Mouse (Mus musculus) limb, embryonic 12.5 days (tissue): ENCODE results near the gene Rapgef2. TPM values are rescaled to one million over a fixed set of nuclear protein-coding genes. Genes with fewer than 3 reads are reported as not detected.
"Not testable (repeated sequence)": the region's sequence is repeated elsewhere in the genome, so short reads cannot be mapped to it uniquely, and the experiment has no call there.

Experiments
- ATAC-seq: fragments of 200-750 bp; cut with Nextera tagmentation; 2 replicates; pipeline ENCODE4 v1.8.0; 2017; ENCODE audit warnings: low read depth, moderate TSS enrichment; ENCODE audit not compliant: insufficient number of reproducible peaks, insufficient read depth, low FRiP score, low TSS enrichment
- H3K27ac ChIP-seq: fragments of 300-500 bp; sonication (generic); 2 replicates; pipeline ENCODE4 v1.5.1; 2016; ENCODE audit warnings: mild to moderate bottlenecking, moderate library complexity
- H3K27me3 ChIP-seq: fragments of 300-500 bp; sonication (generic); 2 replicates; pipeline ENCODE4 v1.6.1; 2016; ENCODE audit warnings: mild to moderate bottlenecking, moderate library complexity
- H3K36me3 ChIP-seq: fragments of 300-500 bp; sonication (generic); 2 replicates; pipeline ENCODE4 v1.6.1; 2016; ENCODE audit warnings: mild to moderate bottlenecking, moderate library complexity
- H3K4me1 ChIP-seq: fragments of 300-500 bp; sonication (generic); replicated peaks from 2 replicates; pipeline ENCODE4 v1.6.1; 2016
- H3K4me2 ChIP-seq: fragments of 300-500 bp; sonication (generic); 2 replicates; pipeline ENCODE4 v1.6.1; 2016; ENCODE audit warnings: mild to moderate bottlenecking, moderate library complexity
- H3K4me3 ChIP-seq: fragments of 300-500 bp; sonication (generic); replicated peaks from 2 replicates; pipeline ENCODE4 v1.5.1; 2016; ENCODE audit warnings: mild to moderate bottlenecking
- H3K9ac ChIP-seq: fragments of 300-500 bp; sonication (generic); replicated peaks from 2 replicates; pipeline ENCODE4 v1.6.1; 2016; ENCODE audit warnings: mild to moderate bottlenecking, moderate library complexity
- H3K9me3 ChIP-seq: fragments of 300-500 bp; sonication (generic); 2 replicates; pipeline ENCODE4 v1.6.1; 2016; ENCODE audit warnings: mild to moderate bottlenecking, moderate library complexity
- WGBS: fragments of 180-500 bp; shearing (Covaris S2); methylation state at CpG from one replicate; pipeline ENCODE4 v1.1.7; 2016; 5-methylcytosine and 5-hydroxymethylcytosine counted together
- polyA plus RNA-seq: library from polyadenylated mRNA; unstranded; fragments of >200 nt; fragmentation: Nextera tagmentation; extraction: Ambion mirVana; gene quantifications from 2 replicates; pipeline ENCODE4 v1.2.1, GENCODE M21; 2016

Gene Rapgef2
- polyA plus RNA-seq, 1 experiment from 2014 or later = 9.8 TPM

DNA sequence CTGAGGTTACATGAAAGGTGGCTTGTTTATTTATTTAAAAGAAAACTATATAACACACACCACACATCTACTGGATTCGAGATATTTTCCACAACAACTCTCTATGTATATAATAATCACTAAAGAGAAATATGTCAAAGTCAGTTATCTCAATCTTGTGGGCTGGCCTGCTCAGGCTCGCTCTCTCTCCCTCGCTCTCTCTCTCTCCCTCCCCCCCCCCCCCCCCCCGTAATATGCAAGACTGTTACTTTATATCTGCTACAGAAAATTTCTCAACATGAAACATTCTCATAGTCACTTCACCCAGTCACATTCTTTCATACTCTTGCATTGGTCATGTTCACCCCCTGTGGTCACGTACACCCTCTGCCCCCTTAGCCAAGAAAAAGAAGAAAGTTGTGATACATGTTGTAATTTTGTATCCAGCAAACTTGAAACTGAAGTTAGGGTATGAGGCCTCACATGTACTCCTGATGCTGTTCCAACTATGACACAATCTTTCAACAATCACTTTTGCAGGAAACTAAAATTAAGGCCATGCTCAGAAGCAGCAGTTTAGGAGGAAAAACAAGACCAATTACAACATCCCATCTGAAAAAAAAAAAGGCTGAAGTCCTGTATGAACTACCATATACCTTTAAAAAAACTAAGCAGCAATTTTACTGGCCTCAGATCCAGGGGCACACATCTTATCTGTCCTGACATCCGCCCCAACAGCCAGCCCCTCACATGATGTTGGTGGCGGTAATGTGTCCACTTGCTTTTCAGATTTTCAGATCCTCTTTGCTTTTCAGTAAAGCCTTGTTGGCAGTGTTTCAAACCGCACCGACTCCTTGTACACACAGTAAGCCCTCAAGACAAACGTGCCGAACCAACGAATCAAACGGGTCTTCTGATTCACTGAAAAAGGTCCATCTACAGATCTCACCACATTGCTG lies 52.6 kb downstream of the Rapgef2 start:
- H3K36me3 ChIP-seq = no peaks in the 10 kb centered on the region
- WGBS = 88% methylated on average over 12 of the region's 13 CpGs
- no peaks in the 10 kb centered on the region for H3K27me3 ChIP-seq
- no peak for ATAC-seq
- no peak overlapping the region for H3K27ac ChIP-seq
- no peak overlapping the region for H3K4me2 ChIP-seq
- no peak overlapping the region for H3K9ac ChIP-seq
- H3K4me3 ChIP-seq = no peak overlapping the region
- peaks cover 28% of the 10 kb centered on the region for H3K4me1 ChIP-seq
- no peaks in the 10 kb centered on the region for H3K9me3 ChIP-seq

DNA sequence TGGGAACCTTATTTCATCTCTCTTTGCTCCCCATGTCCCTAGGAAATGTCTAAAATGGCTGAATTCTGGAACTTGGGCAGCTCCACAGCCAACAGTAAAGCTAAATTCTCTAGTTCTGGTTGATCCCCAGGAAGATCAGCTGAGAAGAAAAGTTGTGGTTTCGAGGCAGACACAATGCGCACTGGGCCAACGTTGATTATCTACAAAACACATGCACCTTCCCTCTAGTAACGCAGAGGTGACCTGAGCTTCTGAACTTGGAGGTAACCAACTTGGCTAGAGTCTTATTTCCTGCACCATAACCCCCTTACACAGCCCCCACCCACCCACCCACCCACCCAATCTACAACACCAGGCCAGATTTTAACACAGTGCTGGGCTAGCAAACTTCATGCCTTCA lies 55.6 kb downstream of the Rapgef2 start:
- no peak for ATAC-seq
- H3K36me3 ChIP-seq = no peaks in the 10 kb centered on the region
- no peak overlapping the region for H3K4me2 ChIP-seq
- WGBS = 96% methylated on average over 4 of the region's 4 CpGs
- peaks cover 20% of the 10 kb centered on the region for H3K4me1 ChIP-seq
- H3K9me3 ChIP-seq = no peaks in the 10 kb centered on the region
- no peak overlapping the region for H3K27ac ChIP-seq
- H3K4me3 ChIP-seq = no peak overlapping the region
- H3K9ac ChIP-seq = no peak overlapping the region
- no peaks in the 10 kb centered on the region for H3K27me3 ChIP-seq

DNA sequence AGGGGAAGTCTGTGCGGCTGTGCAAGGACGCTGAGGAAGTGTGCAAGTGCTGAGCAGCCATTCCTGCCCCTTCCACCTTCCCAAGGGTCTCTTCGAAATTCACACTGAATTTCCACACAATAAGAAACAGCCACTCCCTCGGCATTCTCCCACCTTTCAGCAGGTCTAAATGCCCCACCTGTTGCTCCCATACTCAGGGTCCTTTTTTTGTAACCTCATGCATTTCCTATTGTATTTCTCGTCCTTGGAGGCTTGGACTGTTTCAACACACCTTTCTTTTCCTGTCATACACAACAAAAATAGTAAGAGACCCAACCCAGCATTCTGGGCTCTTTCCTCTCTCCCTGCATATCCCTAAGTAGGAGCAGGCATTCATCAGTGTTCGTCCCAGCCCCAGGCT lies 56.8 kb downstream of the Rapgef2 start:
- no peak overlapping the region for H3K4me3 ChIP-seq
- H3K36me3 ChIP-seq = no peaks in the 10 kb centered on the region
- no peak overlapping the region for H3K9ac ChIP-seq
- no peaks in the 10 kb centered on the region for H3K27me3 ChIP-seq
- H3K27ac ChIP-seq = no peak overlapping the region
- H3K4me1 ChIP-seq = peaks cover 14% of the 10 kb centered on the region
- no peaks in the 10 kb centered on the region for H3K9me3 ChIP-seq
- ATAC-seq = no peak
- 72% methylated on average over 6 of the region's 6 CpGs for WGBS
- H3K4me2 ChIP-seq = no peak overlapping the region

DNA sequence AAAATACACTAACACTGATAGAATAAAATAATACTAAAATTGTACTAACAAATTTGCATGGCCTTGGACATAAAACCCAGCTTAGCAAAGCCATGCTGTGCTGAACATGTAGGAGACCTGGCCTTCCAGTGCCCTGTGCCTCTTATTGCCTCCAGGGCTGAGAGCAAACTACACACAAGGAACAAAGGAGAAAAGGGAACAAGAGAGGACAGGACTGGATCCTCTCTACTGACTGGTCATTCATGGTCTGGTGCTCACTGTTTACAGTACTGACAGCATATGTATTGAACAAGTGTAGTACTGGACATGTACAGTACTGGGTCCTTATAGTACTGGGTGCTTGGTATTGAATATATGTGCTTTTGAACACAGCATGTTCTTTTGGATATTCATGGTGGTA lies 58.0 kb downstream of the Rapgef2 start:
- no peak overlapping the region for H3K4me2 ChIP-seq
- H3K36me3 ChIP-seq = no peaks in the 10 kb centered on the region
- no peaks in the 10 kb centered on the region for H3K9me3 ChIP-seq
- no peak overlapping the region for H3K9ac ChIP-seq
- peaks cover 16% of the 10 kb centered on the region for H3K4me1 ChIP-seq
- H3K27me3 ChIP-seq = no peaks in the 10 kb centered on the region
- no peak overlapping the region for H3K4me3 ChIP-seq
- no peak overlapping the region for H3K27ac ChIP-seq
- no peak for ATAC-seq

DNA sequence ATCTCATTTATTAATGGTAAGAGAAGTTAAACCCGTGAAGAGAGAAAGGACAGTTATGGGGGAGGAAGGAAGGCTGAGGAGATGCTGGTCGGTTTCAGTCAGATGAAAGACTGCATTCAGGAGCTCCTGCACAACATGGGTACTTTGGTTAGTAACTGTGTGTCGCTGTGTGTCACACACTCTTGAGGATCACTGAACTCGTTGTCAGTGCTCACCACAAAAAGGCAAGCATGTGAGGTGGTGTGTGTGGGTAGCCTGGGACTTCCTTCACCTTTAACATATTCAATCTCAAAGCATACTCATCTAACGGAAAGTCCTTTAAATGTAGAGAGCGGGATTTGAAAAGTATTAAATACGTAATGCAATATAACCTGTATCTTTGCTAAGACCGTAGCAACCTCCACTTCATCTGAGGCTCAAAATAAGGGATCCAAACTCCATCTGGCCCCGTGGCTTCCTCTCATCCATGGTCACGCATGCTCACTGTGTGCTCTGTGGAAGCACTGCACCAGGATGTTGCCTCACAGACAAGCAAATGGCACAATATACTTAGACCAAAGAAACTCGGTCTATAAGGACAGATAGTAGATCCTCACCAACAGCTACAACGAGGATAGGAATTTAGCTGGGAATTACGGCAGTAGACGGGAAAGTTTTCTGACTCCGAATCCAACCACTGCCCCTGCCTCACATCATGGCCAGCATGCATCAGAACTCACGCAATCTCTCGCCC lies 58.8 kb downstream of the Rapgef2 start:
- ATAC-seq = no peak
- Histone ChIP-seq H3K9ac (no peak overlapping the region), H3K27ac (no peak overlapping the region), H3K36me3 (no peaks in the 10 kb centered on the region), H3K4me1 (peaks cover 23% of the 10 kb centered on the region), H3K4me2 (no peak overlapping the region), H3K4me3 (no peak overlapping the region), H3K9me3 (no peaks in the 10 kb centered on the region), H3K27me3 (no peaks in the 10 kb centered on the region)
- WGBS = 86% methylated on average over 17 of the region's 17 CpGs

DNA sequence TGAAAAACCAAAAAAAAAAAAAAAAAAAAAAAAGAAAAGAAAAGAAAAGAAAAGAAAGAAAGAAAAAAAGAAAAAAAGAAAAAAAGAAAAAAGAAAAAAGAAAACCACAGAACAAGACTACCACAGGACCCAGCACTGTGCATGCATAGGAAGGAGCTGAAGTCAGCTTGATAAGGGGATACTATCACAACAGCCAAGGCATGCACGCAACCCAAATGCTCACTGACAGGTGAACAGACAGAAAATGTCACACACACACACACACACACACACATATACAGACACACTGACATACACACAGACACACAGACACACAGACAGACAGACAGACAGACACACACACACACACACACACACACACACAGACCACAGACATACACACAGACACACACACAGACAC lies 59.5 kb downstream of the Rapgef2 start:
- H3K36me3 ChIP-seq, H3K9ac ChIP-seq, H3K4me2 ChIP-seq, H3K27me3 ChIP-seq, H3K9me3 ChIP-seq, H3K4me3 ChIP-seq, ATAC-seq, H3K27ac ChIP-seq: not testable (repeated sequence)
- peaks cover 29% of the 10 kb centered on the region for H3K4me1 ChIP-seq
- 87% methylated on average over 1 of the region's 1 CpGs for WGBS

DNA sequence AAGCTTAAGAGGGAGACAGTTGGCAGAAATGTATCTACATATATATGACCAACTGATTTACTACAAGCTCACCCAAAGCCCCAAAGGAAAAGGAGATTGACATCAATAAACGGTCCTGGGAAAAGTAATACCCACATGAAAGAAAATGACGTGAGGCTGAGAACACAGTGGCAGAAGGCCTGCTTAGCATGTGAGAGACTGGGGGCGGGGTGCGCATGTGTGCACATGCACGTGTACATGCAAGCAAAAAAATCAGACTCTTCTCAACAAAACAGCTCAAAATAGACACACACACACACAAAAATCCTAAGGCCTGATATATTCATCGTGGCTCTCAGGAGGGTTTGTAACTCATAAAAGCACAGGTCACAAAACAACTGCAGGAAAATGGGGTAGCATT lies 60.4 kb downstream of the Rapgef2 start:
- Histone ChIP-seq H3K4me2 (no peak overlapping the region), H3K27me3 (no peaks in the 10 kb centered on the region), H3K36me3 (no peaks in the 10 kb centered on the region), H3K9ac (no peak overlapping the region), H3K4me1 (peaks cover 38% of the 10 kb centered on the region), H3K4me3 (no peak overlapping the region), H3K9me3 (no peaks in the 10 kb centered on the region), H3K27ac (no peak overlapping the region)
- WGBS = 72% methylated on average over 6 of the region's 6 CpGs
- ATAC-seq = no peak

DNA sequence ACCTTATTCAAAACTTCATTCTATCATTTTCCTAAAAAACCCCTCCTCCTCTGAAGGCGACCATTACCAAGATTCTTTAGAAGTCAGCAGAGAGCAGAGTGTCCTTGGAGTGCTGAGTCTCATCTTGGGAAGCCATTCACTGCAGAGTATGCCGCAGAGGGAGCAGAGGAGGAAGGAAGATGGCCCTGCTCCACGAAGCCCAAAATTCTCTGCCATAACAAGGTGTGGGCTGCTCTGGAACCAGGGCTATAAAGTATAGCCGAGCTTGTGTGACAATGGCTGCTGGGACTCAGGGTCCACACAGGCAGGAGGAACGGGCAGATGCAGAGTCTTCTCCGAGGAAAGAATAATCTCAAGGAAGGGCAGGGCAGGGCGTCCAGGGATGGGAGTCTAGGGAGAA lies 62.0 kb downstream of the Rapgef2 start:
- no peaks in the 10 kb centered on the region for H3K9me3 ChIP-seq
- no peaks in the 10 kb centered on the region for H3K27me3 ChIP-seq
- peaks cover 51% of the 10 kb centered on the region for H3K4me1 ChIP-seq
- H3K4me3 ChIP-seq = no peak overlapping the region
- 79% methylated on average over 7 of the region's 7 CpGs for WGBS
- no peaks in the 10 kb centered on the region for H3K36me3 ChIP-seq
- H3K4me2 ChIP-seq = no peak overlapping the region
- no peak overlapping the region for H3K27ac ChIP-seq
- no peak for ATAC-seq
- H3K9ac ChIP-seq = no peak overlapping the region

DNA sequence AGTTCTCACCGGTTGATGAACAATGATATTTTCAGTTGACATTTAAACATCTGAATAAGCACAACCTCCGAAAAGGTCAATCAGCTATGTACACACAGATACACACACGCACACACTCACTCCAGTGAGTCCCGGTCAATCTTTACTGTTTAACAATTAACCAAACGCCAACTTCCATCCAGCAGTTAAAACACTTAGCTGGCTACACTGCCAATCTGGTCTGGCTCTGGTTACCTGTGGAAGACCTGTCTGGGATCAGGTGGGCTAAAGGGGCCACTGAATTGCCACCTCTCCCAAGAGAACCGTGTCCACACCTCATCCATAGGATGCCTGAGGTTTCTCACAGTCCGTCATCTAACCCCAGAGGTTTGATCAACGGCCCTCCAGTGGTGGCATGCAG lies 63.0 kb downstream of the Rapgef2 start:
- H3K4me3 ChIP-seq = no peak overlapping the region
- H3K27ac ChIP-seq = no peak overlapping the region
- peaks cover 60% of the 10 kb centered on the region for H3K4me1 ChIP-seq
- no peak for ATAC-seq
- H3K9me3 ChIP-seq = no peaks in the 10 kb centered on the region
- 64% methylated on average over 8 of the region's 8 CpGs for WGBS
- no peak overlapping the region for H3K4me2 ChIP-seq
- no peaks in the 10 kb centered on the region for H3K27me3 ChIP-seq
- H3K36me3 ChIP-seq = no peaks in the 10 kb centered on the region
- H3K9ac ChIP-seq = no peak overlapping the region

DNA sequence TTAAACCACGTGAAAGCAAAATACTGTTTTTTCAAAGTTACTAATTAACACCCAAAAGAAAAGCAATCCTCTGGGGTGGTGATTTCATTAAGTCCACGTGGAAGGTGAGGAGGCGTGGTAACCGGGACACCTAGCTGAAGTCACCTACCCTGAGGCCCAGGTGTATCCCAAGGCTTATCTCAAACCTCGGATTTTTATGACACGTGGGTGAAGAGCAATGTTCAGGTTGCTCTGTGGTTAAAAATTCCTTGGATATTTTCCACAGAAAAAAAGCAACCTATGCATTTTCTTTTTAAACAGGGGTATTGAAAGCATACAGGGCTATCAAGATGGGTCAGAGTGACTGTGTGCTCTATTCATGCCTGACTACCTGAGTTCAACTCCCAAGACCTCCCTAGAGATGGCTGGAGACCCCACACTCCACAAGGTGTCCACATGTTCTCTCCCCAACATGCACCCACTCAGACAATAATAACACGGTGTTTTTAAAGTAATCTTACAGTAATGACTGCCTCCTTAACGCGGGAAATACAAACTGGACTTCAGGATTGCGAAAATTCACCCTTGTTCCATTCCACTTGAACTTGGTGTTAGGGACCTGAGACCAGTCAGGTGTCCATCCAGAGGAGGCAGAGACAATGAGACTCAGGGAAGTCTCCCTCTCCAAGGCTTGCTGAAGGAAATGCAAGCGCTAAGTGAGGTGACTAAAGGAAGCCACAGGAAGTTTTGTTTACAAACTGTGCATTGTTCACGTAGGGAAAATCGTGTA lies 63.9 kb downstream of the Rapgef2 start:
- Histone ChIP-seq H3K36me3 (no peaks in the 10 kb centered on the region), H3K9ac (no peak overlapping the region), H3K4me3 (no peak overlapping the region), H3K4me2 (no peak overlapping the region), H3K27ac (no peak overlapping the region), H3K4me1 (peaks cover 60% of the 10 kb centered on the region), H3K9me3 (no peaks in the 10 kb centered on the region), H3K27me3 (no peaks in the 10 kb centered on the region)
- no peak for ATAC-seq
- 61% methylated on average over 13 of the region's 13 CpGs for WGBS
